Mouse (Mus musculus): ENCODE results near the gene 9930104L06Rik. TPM values are rescaled to one million over a fixed set of nuclear protein-coding genes. Genes with fewer than 3 reads are reported as not detected.

Gene 9930104L06Rik
- total and polyA plus RNA-seq, 3 experiments: 15.5 to 17.3 TPM; not detected in 1

Other genes with a start within 250 kb of the 9930104L06Rik start
- gene Utp11, start 243.4 kb upstream of the 9930104L06Rik start, total RNA-seq (2012; rRNA removed): 65.3 and 68.3 TPM in 2 replicates
- gene Utp11, start 243.4 kb upstream of the 9930104L06Rik start, polyA plus RNA-seq (2012; ENCODE audit: insufficient read depth in 1 of 2, insufficient read length in 2 of 2, low read depth in 1 of 2, low replicate concordance in 2 of 2, missing spikeins in 1 of 2): 10 to 100 TPM in 1 of 2 experiments, not detected in 1; 86.9 TPM
- gene Fhl3, start 236.3 kb upstream of the 9930104L06Rik start, total RNA-seq (2012; rRNA removed): 5.6 TPM in 2 replicates
- 10 to 100 TPM in 1 of 2 experiments, not detected in 1; 13.8 TPM for gene Fhl3, start 236.3 kb upstream of the 9930104L06Rik start, polyA plus RNA-seq (2012; ENCODE audit: insufficient read depth in 1 of 2, insufficient read length in 2 of 2, low read depth in 1 of 2, low replicate concordance in 2 of 2, missing spikeins in 1 of 2)
- 136 and 144 TPM in 2 replicates for gene Sf3a3, start 222.3 kb upstream of the 9930104L06Rik start, total RNA-seq (2012; rRNA removed)
- 100 to 1,000 TPM; 127 to 295 TPM for gene Sf3a3, start 222.3 kb upstream of the 9930104L06Rik start, polyA plus RNA-seq (2012; ENCODE audit: insufficient read depth in 1 of 2, insufficient read length in 2 of 2, low read depth in 1 of 2, low replicate concordance in 2 of 2, missing spikeins in 1 of 2)
- gene Inpp5b, start 195.2 kb upstream of the 9930104L06Rik start, total RNA-seq (2012; rRNA removed): 27.7 and 28.6 TPM in 2 replicates
- 10 to 100 TPM in 1 of 2 experiments, not detected in 1; 52.5 TPM for gene Inpp5b, start 195.2 kb upstream of the 9930104L06Rik start, polyA plus RNA-seq (2012; ENCODE audit: insufficient read depth in 1 of 2, insufficient read length in 2 of 2, low read depth in 1 of 2, low replicate concordance in 2 of 2, missing spikeins in 1 of 2)
- 15.5 and 17.8 TPM in 2 replicates for gene Mtf1, start 134.9 kb upstream of the 9930104L06Rik start, total RNA-seq (2012; rRNA removed)
- 10 to 100 TPM; 28.9 to 37.8 TPM for gene Mtf1, start 134.9 kb upstream of the 9930104L06Rik start, polyA plus RNA-seq (2012; ENCODE audit: insufficient read depth in 1 of 2, insufficient read length in 2 of 2, low read depth in 1 of 2, low replicate concordance in 2 of 2, missing spikeins in 1 of 2)
- 90.0 and 107 TPM in 2 replicates for gene Yrdc, start 86.4 kb upstream of the 9930104L06Rik start, total RNA-seq (2012; rRNA removed)
- 100 to 1,000 TPM in 1 of 2 experiments, not detected in 1; 105 TPM for gene Yrdc, start 86.4 kb upstream of the 9930104L06Rik start, polyA plus RNA-seq (2012; ENCODE audit: insufficient read depth in 1 of 2, insufficient read length in 2 of 2, low read depth in 1 of 2, low replicate concordance in 2 of 2, missing spikeins in 1 of 2)
- gene 1110065P20Rik, start 85.9 kb upstream of the 9930104L06Rik start, total RNA-seq (2012; rRNA removed): 40.6 and 43.4 TPM in 2 replicates
- 10 to 100 TPM in 1 of 2 experiments, not detected in 1; 50.9 TPM for gene 1110065P20Rik, start 85.9 kb upstream of the 9930104L06Rik start, polyA plus RNA-seq (2012; ENCODE audit: insufficient read depth in 1 of 2, insufficient read length in 2 of 2, low read depth in 1 of 2, low replicate concordance in 2 of 2, missing spikeins in 1 of 2)
- 0.08 TPM in 1 of 2 replicates, not detected in the other for gene Maneal, start 74.9 kb upstream of the 9930104L06Rik start, total RNA-seq (2012; rRNA removed)
- gene Maneal, start 74.9 kb upstream of the 9930104L06Rik start, polyA plus RNA-seq (2012; ENCODE audit: insufficient read depth in 1 of 2, insufficient read length in 2 of 2, low read depth in 1 of 2, low replicate concordance in 2 of 2, missing spikeins in 1 of 2): not detected
- gene Epha10, start 56.1 kb upstream of the 9930104L06Rik start, total RNA-seq (2012; rRNA removed): not detected in 2 replicates
- gene Epha10, start 56.1 kb upstream of the 9930104L06Rik start, polyA plus RNA-seq (2012; ENCODE audit: insufficient read depth in 1 of 2, insufficient read length in 2 of 2, low read depth in 1 of 2, low replicate concordance in 2 of 2, missing spikeins in 1 of 2): not detected
- 108 and 112 TPM in 2 replicates for gene Cdca8, start 2.3 kb downstream of the 9930104L06Rik start, total RNA-seq (2012; rRNA removed)
- 100 to 1,000 TPM in 1 of 2 experiments, not detected in 1; 202 TPM for gene Cdca8, start 2.3 kb downstream of the 9930104L06Rik start, polyA plus RNA-seq (2012; ENCODE audit: insufficient read depth in 1 of 2, insufficient read length in 2 of 2, low read depth in 1 of 2, low replicate concordance in 2 of 2, missing spikeins in 1 of 2)
- gene Rspo1, start 49.4 kb downstream of the 9930104L06Rik start, total RNA-seq (2012; rRNA removed): not detected in 2 replicates
- gene Rspo1, start 49.4 kb downstream of the 9930104L06Rik start, polyA plus RNA-seq (2012; ENCODE audit: insufficient read depth in 1 of 2, insufficient read length in 2 of 2, low read depth in 1 of 2, low replicate concordance in 2 of 2, missing spikeins in 1 of 2): not detected
- gene Gnl2, start 79.5 kb downstream of the 9930104L06Rik start, total RNA-seq (2012; rRNA removed): 80.3 and 83.9 TPM in 2 replicates
- 100 to 1,000 TPM; 110 to 226 TPM for gene Gnl2, start 79.5 kb downstream of the 9930104L06Rik start, polyA plus RNA-seq (2012; ENCODE audit: insufficient read depth in 1 of 2, insufficient read length in 2 of 2, low read depth in 1 of 2, low replicate concordance in 2 of 2, missing spikeins in 1 of 2)
- gene Dnali1, start 128.7 kb downstream of the 9930104L06Rik start, total RNA-seq (2012; rRNA removed): 0.16 TPM in 1 of 2 replicates, not detected in the other
- gene Dnali1, start 128.7 kb downstream of the 9930104L06Rik start, polyA plus RNA-seq (2012; ENCODE audit: insufficient read depth in 1 of 2, insufficient read length in 2 of 2, low read depth in 1 of 2, low replicate concordance in 2 of 2, missing spikeins in 1 of 2): under 1 TPM in 1 of 2 experiments, not detected in 1; 0.08 TPM
- 35.6 and 40.6 TPM in 2 replicates for gene Snip1, start 129.6 kb downstream of the 9930104L06Rik start, total RNA-seq (2012; rRNA removed)
- 10 to 100 TPM; 33.4 to 62.2 TPM for gene Snip1, start 129.6 kb downstream of the 9930104L06Rik start, polyA plus RNA-seq (2012; ENCODE audit: insufficient read depth in 1 of 2, insufficient read length in 2 of 2, low read depth in 1 of 2, low replicate concordance in 2 of 2, missing spikeins in 1 of 2)
- 26.8 and 34.9 TPM in 2 replicates for gene Meaf6, start 148.1 kb downstream of the 9930104L06Rik start, total RNA-seq (2012; rRNA removed)
- gene Meaf6, start 148.1 kb downstream of the 9930104L06Rik start, polyA plus RNA-seq (2012; ENCODE audit: insufficient read depth in 1 of 2, insufficient read length in 2 of 2, low read depth in 1 of 2, low replicate concordance in 2 of 2, missing spikeins in 1 of 2): 10 to 100 TPM in 1 of 2 experiments, not detected in 1; 46.7 TPM
- 0.92 and 0.95 TPM in 2 replicates for gene Zc3h12a, start 190.8 kb downstream of the 9930104L06Rik start, total RNA-seq (2012; rRNA removed)
- gene Zc3h12a, start 190.8 kb downstream of the 9930104L06Rik start, polyA plus RNA-seq (2012; ENCODE audit: insufficient read depth in 1 of 2, insufficient read length in 2 of 2, low read depth in 1 of 2, low replicate concordance in 2 of 2, missing spikeins in 1 of 2): 1 to 10 TPM in 1 of 2 experiments, not detected in 1; 3.3 TPM